Mouse (Mus musculus) heart, postnatal 0 days (tissue): ENCODE data around the gene Prpf40a.

Experiments used
- CTCF ChIP-seq: IDR thresholded peaks from 2 replicates; pipeline ENCODE4 v1.5.1; 2016; ENCODE audit warnings: antibody characterized with exemption, control low read depth, low read depth
- EP300 ChIP-seq: IDR thresholded peaks from 2 replicates; pipeline ENCODE4 v1.6.1; 2016; ENCODE audit warnings: antibody characterized with exemption, low read depth

- TF ChIP-seq CTCF (no peak), EP300 (no peak)
Measured at GRCm38 (mm10) chr2:53196431-53196830, 5.3 kb upstream of the Prpf40a start.
